Mouse (Mus musculus) lung, embryonic 14.5 days (tissue): ENCODE results near the gene Abhd14a. TPM values are rescaled to one million over a fixed set of nuclear protein-coding genes. Genes with fewer than 3 reads are reported as not detected.

Experiments used
- ATAC-seq: fragments of 200-750 bp; cut with Nextera tagmentation; 2 replicates; pipeline ENCODE4 v1.8.0; 2017; ENCODE audit warnings: mild to moderate bottlenecking, moderate TSS enrichment, moderate library complexity; ENCODE audit not compliant: insufficient read depth
- DNase-seq: peaks from one replicate; pipeline ENCODE4 v3.0.0-alpha.2; 2015
- H3K27ac ChIP-seq: fragments of 300-500 bp; sonication (generic); 2 replicates; pipeline ENCODE4 v1.5.1; 2014; ENCODE audit warnings: low read depth, mild to moderate bottlenecking, moderate library complexity
- H3K27me3 ChIP-seq: fragments of 300-500 bp; sonication (generic); 2 replicates; pipeline ENCODE4 v1.6.1; 2014; ENCODE audit warnings: low read length, control low read depth; ENCODE audit not compliant: insufficient read depth
- H3K36me3 ChIP-seq: fragments of 300-500 bp; sonication (generic); 2 replicates; pipeline ENCODE4 v1.6.1; 2014; ENCODE audit warnings: control low read depth; ENCODE audit not compliant: insufficient read depth
- H3K4me1 ChIP-seq: fragments of 300-500 bp; sonication (generic); 2 replicates; pipeline ENCODE4 v1.6.1; 2014; ENCODE audit warnings: antibody characterized with exemption, control low read depth; ENCODE audit not compliant: insufficient read depth
- H3K4me2 ChIP-seq: fragments of 300-500 bp; sonication (generic); 2 replicates; pipeline ENCODE4 v1.6.1; 2014; ENCODE audit warnings: mild to moderate bottlenecking
- H3K4me3 ChIP-seq: fragments of 300-500 bp; sonication (generic); 2 replicates; pipeline ENCODE4 v1.5.1; 2014; ENCODE audit warnings: low read depth, low read length
- H3K9ac ChIP-seq: fragments of 300-500 bp; sonication (generic); 2 replicates; pipeline ENCODE4 v1.6.1; 2014
- H3K9me3 ChIP-seq: fragments of 300-500 bp; sonication (generic); 2 replicates; pipeline ENCODE4 v1.6.1; 2016; ENCODE audit warnings: low read depth, low read length, control low read depth
- CTCF ChIP-seq: IDR thresholded peaks from 2 replicates; pipeline ENCODE4 v1.5.1; 2016; ENCODE audit warnings: antibody characterized with exemption, low read depth
- WGBS: fragments of 180-500 bp; shearing (Covaris S2); extraction: QIAGEN DNeasy Blood & Tissue Kit; methylation state at CpG from one replicate; pipeline ENCODE4 v1.1.7; 2014; 5-methylcytosine and 5-hydroxymethylcytosine counted together
- polyA plus RNA-seq: library from polyadenylated mRNA; unstranded; fragments of >200 nt; fragmentation: Nextera tagmentation; extraction: Ambion mirVana; gene quantifications from 2 replicates; pipeline ENCODE4 v1.2.1, GENCODE M21; 2014

Gene Abhd14a
- polyA plus RNA-seq, 1 experiment from 2014 or later = 48.4 TPM

DNA sequence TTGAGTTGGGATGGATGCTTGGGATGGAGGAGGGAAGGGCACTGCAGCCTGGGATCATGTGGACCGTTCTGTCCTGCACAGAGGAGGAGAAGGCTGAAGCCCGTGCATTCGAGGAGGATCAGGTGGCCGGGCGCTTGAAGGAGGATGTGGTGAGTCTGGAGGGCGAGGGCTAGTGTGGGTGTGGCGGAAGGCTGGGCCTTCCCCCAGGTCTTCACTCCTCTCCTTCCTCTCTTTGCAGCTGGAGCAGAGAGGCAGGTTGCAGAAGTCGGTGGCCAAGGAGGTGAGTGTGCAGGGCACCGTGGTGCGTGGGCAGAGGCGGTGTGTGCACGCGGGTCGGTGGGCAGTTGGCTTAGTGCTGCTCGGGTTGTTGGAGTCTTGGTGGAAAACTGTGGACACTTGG lies 33.6 kb upstream of the Abhd14a start:
- H3K4me2 ChIP-seq = no peak overlapping the region
- H3K4me1 ChIP-seq = 0 out of 2 replicates have a peak, but pooled peaks cover 7% of the 10 kb centered on the region
- TF ChIP-seq CTCF = no peak
- DNase-seq (no peak), ATAC-seq (no peak)
- WGBS = 96% methylated on average over 15 of the region's 15 CpGs
- no peak overlapping the region for H3K9ac ChIP-seq
- peaks cover 51% of the 10 kb centered on the region for H3K36me3 ChIP-seq
- no peak overlapping the region for H3K4me3 ChIP-seq
- no peak overlapping the region for H3K27ac ChIP-seq
- H3K9me3 ChIP-seq = no peaks in the 10 kb centered on the region
- H3K27me3 ChIP-seq = no peaks in the 10 kb centered on the region

DNA sequence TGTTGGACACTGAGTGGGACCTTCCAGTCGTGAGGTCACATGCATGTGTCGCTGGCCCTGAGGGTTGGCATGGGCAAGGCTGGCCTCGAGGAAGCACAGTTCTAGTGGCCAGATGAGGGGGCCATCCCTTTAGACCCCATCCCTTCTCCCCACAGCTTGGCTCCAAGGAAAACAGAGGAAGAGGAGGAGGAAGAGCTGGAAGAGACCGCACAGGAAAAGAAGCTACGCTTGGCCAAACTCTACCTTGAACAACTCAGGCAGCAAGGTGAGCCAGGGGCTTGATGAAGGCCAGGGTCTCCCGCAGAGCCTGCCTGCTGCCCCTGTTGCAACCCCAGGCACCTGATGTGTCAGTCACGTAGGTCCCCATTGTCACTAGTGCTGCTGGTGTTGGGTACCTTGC lies 33.1 kb upstream of the Abhd14a start:
- Histone ChIP-seq H3K27ac (no peak overlapping the region), H3K27me3 (no peaks in the 10 kb centered on the region), H3K36me3 (peaks cover 46% of the 10 kb centered on the region), H3K4me2 (no peak overlapping the region), H3K9me3 (no peaks in the 10 kb centered on the region), H3K4me3 (no peak overlapping the region), H3K9ac (no peak overlapping the region), H3K4me1 (0 out of 2 replicates have a peak, but pooled peaks cover 9% of the 10 kb centered on the region)
- 92% methylated on average over 7 of the region's 7 CpGs for WGBS
- ATAC-seq = no peak
- no peak for DNase-seq
- no peak for TF ChIP-seq CTCF

DNA sequence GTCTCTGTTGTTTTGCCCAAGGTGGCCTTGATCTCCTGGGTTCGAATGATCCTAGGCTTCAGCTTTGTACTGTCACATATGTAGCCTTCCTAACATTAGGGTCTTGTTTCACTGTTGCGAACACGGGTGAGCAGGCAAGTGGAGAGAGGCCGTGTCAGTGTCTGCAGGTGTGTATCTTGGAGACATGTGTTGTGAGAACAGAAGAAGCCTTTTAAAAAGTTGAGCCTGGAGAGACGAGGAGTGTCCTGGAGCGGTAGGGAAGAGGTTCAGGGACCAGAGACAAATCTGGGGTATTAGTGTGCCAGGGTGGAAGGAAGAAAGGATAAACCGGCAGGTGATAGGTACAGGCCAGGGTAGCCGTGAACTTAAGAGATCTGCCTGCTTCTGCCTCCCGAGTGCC lies 30.6 kb upstream of the Abhd14a start:
- Histone ChIP-seq H3K4me2 (peak overlapping the region; percentile 91), H3K4me3 (peak overlapping the region; percentile 60), H3K9ac (peak overlapping the region; percentile 63; the same call in 1 of the 2 replicates), H3K36me3 (peaks cover 21% of the 10 kb centered on the region), H3K27me3 (no peaks in the 10 kb centered on the region), H3K9me3 (no peaks in the 10 kb centered on the region), H3K4me1 (peaks cover 15% of the 10 kb centered on the region), H3K27ac (no peak overlapping the region)
- ATAC-seq = no peak
- DNase-seq = no peak
- TF ChIP-seq CTCF = no peak
- 76% methylated on average over 9 of the region's 9 CpGs for WGBS

DNA sequence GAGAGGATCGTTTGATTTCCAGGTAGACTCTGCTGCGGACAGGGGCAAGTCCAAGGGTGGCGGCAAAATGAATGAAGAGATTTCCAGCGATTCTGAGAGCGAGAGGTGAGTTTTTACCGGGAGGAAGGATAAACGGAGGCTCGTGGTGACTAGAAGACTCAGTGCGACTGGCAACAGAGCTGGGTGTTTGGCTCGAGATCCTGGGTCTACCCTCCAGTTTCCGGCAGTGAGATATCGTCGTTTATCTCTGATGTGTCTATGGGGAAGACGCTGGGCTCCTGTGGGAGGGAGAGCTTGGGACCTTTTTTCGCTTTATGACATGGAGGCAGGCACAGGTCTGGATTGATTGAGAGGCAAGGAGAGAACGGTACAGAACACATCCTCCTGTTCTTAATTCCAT lies 30.2 kb upstream of the Abhd14a start:
- 2% methylated on average over 16 of the region's 16 CpGs for WGBS
- H3K9me3 ChIP-seq = no peaks in the 10 kb centered on the region

DNA sequence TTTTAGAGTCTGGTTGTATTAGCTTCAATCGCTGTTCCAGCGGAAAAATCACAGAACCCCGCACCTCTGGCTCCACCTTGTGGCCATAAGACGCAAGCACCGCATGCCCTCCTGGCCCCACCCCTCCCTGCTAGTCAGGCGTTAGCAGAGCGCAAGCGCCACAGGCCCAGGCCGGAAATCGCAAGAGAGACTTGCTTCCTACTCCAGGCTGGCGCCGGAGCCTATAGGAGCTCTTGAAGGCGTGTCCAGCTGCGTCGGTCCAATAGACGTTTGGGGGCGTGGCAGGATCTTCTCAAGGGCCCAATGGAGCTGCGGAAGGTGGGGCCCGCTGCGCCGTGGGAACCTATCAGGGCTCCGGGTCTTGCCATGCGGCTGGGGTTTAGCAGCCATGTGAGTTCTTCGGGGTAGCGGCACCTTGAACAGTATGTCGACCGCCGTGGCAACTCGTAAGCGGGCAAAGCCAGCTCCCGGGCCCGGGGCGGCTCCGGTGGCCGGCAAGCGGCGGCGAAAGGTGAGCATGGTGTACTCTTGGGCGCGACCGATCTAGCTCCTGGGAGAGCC lies 29.5 kb upstream of the Abhd14a start, which contains the start of gene Parp3:
TSS of gene Parp3 (minus strand) at position 26 of the 561 bp plus-strand sequence.
- Histone ChIP-seq H3K36me3 (peaks cover 14% of the 10 kb centered on the region), H3K4me1 (peaks cover 15% of the 10 kb centered on the region), H3K27ac (peak within 1 kb of the TSS; percentile 71; the same call in 1 of the 2 replicates), H3K27me3 (no peaks in the 10 kb centered on the region), H3K4me3 (peak within 1 kb of the TSS; percentile 60), H3K4me2 (peak within 1 kb of the TSS; percentile 91), H3K9me3 (no peaks in the 10 kb centered on the region), H3K9ac (peak within 1 kb of the TSS; percentile 63)
- ATAC-seq = peak; percentile 97
- DNase-seq = peak; percentile 100
- peak; percentile 98 for TF ChIP-seq CTCF
- WGBS = under 1% methylated on average over 41 of the region's 41 CpGs

More for the DNA sequence above, 30.2 kb upstream of the Abhd14a start:
- Histone ChIP-seq H3K27me3 (no peaks in the 10 kb centered on the region), H3K4me1 (peaks cover 15% of the 10 kb centered on the region), H3K4me2 (peak overlapping the region; percentile 91), H3K27ac (no peak overlapping the region), H3K36me3 (peaks cover 17% of the 10 kb centered on the region), H3K9ac (peak overlapping the region; percentile 63), H3K4me3 (peak overlapping the region; percentile 60)
- no peak for DNase-seq
- no peak for ATAC-seq
- TF ChIP-seq CTCF = no peak

DNA sequence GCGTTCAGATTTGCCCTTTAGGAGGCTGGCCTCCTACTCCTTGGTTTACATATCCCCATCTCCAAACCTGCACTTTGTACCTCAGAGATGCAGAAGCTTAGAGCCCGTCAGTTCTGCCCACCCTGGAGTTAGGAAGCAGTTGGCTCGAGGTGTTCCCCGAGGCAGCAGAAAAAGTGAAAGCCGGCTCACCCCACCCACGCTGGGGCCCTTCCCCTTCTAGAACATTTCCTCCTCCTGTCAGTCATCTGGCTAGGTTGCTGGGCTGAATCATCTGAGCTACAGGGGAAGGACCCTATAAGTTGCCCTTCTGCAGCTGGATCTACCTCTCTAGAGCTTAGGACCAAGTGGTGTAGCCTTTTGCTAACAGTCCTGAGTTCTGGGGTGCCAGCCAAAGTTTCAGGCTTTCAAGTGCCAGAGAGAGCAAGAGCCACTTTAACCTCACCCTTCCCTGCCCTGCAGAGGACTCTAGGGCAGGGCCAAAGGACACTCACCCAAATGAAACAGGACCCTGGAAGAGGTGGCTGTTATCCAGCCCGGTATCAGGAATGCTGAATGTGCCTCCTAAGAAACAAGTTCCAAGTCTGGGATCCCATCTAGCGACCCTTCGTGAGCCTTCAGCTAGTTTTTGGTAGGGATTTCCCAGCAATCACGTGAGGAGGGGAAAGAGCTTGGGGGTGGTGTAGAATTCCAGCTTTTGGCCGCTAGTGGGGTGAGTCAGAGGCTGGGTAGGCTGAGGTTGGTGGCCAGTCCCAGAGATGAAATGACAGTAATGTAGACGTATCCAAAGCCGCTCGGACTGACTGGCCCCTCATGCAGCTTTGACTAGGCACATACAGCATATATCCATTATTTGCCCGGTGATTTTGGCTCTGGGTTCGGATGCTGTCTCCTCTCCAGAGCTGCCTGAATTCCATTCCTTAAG lies 28.8 kb upstream of the Abhd14a start:
- Histone ChIP-seq H3K27me3 (no peaks in the 10 kb centered on the region), H3K9me3 (no peaks in the 10 kb centered on the region), H3K4me1 (peaks cover 15% of the 10 kb centered on the region), H3K9ac (peak overlapping the region; percentile 34; the same call in 1 of the 2 replicates), H3K4me3 (no peak overlapping the region; the same call in none of the 2 replicates), H3K27ac (peak overlapping the region; percentile 71; the same call in 1 of the 2 replicates), H3K36me3 (peaks cover 8% of the 10 kb centered on the region; the same call in 1 of the 2 replicates), H3K4me2 (peak overlapping the region; percentile 53)
- DNase-seq (peak; percentile 70), ATAC-seq (peak; percentile 53)
- 24% methylated on average over 16 of the region's 16 CpGs for WGBS
- no peak for TF ChIP-seq CTCF

DNA sequence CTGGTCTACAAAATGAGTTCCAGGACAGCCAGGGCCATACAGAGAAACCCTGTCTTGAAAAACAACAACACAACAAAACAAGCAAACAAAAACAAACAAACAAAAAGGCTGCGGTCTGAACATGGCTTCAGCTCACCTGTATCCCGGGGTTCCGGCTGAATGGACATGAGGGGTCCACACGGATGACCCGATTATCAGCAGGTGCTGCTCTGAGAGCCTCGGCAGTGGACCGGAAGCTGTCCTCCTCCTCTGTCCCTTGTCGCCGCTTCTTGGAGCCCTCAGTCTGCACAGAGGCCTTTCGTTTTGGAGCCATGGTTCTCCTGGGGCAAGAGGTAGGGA lies 28.2 kb upstream of the Abhd14a start, which contains the start of gene Rrp9:
TSS of gene Rrp9 (plus strand) at position 301 of the 339 bp plus-strand sequence.
- Histone ChIP-seq H3K4me2 (peak within 1 kb of the TSS; percentile 53), H3K9ac (peak within 1 kb of the TSS; percentile 34), H3K27ac (peak within 1 kb of the TSS; percentile 71; the same call in 1 of the 2 replicates), H3K36me3 (0 out of 2 replicates have a peak, but pooled peaks cover 2% of the 10 kb centered on the region), H3K9me3 (no peaks in the 10 kb centered on the region), H3K27me3 (no peaks in the 10 kb centered on the region), H3K4me3 (no peak within 1 kb of the TSS; the same call in none of the 2 replicates), H3K4me1 (peaks cover 15% of the 10 kb centered on the region)
- DNase-seq = no peak
- 78% methylated on average over 10 of the region's 10 CpGs for WGBS
- no peak for ATAC-seq
- TF ChIP-seq CTCF = no peak
